Mouse (Mus musculus) brain, embryonic 18.5 days (tissue): ENCODE data around the gene Tmem121b.

Experiments used
- DNase-seq: peaks from one replicate; pipeline ENCODE4 v3.0.0-alpha.2; 2012; ENCODE audit warnings: low read depth, low spot score

Gene Tmem121b

DNA sequence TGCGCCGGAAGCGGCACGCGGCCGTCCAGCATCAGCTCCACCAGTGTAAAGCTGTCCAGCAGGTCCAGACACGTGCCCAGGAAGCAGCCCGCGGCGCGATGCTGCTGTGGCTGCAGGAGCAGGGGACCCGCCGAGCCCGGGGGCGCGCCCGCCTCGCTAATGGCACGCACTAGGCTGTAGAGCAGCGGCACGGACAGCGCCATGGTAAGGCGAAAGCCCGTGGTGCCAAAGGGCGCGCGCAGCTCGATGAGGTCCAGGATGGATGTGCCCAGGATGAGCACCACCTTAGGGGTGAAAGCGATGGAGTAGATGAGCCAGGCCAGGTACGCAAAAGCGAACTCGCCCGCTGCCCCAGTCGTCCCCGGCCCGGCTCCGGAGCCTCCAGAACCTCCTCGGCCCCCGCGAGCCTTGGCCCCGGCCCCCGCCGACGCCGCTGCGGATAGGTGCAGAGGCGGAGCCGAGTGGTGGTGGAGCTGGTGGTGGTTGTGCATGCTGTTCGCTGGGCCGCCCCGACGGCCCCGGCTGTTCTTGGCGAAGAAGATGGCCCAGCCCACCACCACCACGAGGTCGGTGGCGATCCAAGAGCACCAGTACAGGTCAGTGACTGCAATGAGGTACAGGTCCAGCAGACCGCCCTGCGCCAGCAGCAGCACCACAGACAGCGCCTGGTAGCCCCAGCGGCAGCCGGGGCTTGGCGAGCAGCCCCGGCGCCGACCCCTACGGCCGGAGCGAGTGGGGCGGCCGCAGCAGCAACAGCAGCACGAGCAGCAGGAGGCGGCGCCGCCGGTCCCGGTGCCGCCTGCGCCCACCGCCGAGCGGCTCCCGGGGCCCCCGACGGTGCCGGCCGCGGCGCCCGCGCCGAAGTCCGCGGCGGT, 871 bp downstream of the Tmem121b start:
- no peak for DNase-seq

DNA sequence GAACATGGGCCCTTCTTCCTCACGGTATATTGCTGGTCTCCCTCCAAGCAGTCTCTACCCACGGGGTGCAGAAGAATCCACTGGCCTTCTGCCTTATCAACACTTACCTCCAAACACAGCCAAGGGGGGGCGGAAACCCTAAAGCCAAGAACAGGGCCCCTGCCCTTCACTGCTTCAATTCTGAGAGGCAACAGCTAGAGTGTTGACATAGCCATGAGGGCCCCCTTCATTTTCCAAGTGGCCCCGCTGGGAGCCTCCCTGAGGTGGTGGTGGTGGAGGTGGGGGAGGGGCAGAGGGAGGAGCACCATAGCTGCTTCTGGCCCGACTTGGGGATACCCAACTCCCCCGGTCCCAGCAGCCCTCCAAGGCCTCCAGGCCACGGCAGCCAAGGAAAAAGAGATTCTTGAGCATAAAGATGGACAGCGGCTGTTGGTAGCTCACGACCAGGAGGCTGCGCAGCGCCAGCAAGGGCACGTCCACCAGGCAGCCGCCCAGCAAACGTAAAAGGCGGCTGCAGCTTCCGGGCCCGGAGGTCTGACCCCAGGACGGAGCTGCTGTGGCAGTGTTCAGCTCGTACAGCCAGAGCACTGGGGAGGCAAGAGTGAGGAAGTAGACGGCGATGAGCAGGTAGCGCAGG, 1.6 kb downstream of the Tmem121b start:
- no peak for DNase-seq

GRCm38 (mm10) chr6:120491064-120491463, 2.5 kb downstream of the Tmem121b start:
- no peak for DNase-seq

- no peak for DNase-seq
Measured at GRCm38 (mm10) chr6:120489461-120489860, 4.1 kb downstream of the Tmem121b start.

DNA sequence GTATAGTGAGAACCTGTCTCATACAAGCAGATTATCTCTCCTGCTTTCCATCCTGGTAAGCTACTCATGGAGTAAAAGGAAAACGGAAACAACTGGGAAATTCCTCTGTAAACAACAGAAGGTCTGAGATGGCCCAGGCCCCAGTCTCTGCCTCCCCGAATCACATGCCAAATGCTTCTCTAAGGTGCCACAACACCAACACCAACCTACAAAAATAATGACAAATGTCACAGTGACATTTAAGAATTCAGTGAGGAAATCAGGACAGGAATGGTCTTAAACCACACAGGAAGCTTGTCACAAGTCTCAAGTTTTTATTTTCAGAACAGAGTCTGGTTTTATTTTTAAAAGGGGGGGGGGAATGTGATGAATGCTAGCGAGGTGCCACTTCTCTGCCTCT, 5.0 kb downstream of the Tmem121b start:
- no peak for DNase-seq

GRCm38 (mm10) chr6:120486051-120486510, 7.5 kb downstream of the Tmem121b start:
- DNase-seq = no peak

DNA sequence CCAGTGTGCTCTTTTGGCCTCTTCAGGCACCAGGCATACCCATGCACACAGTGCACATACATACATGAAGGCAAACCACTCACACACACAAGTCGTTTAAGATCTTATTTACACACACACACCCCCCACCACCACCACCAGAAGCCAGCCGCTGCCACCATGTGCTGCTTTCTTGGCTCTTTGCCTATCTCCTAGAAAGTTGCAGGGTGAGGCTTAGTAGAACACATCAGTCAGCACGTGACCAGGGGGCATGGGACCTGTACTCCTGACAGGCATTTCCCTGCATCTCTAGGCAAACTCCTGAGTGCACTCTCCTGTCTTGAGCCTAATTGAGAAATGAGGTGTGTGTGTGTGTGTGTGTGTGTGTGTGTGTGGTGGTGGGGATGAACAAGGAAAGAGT, 8.6 kb downstream of the Tmem121b start:
- no peak for DNase-seq

GRCm38 (mm10) chr6:120483211-120483626, 10.4 kb downstream of the Tmem121b start:
- DNase-seq = no peak

GRCm38 (mm10) chr6:120482756-120483155, 10.9 kb downstream of the Tmem121b start:
- DNase-seq = no peak

- DNase-seq = no peak
Measured at GRCm38 (mm10) chr6:120482021-120482420, 11.6 kb downstream of the Tmem121b start.

DNA sequence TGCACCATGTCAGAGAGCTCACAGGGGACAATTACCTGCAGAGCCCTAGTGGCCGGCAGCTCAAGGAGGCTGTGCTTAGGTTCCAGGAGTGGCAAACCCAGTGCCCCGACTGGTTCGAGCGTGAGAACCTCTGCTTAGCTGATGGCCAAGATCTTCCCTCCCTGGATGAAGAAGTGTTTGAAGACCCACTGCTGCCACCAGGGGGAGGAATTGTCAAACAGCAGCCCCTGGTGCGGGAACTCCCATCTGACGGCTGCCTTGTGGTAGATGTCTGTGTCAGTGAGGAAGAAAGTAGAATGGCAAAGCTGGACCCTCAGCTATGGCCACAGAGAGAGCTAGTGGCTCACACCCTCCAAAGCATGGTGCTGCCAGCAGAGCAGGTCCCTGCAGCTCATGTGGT, 12.1 kb downstream of the Tmem121b start:
- DNase-seq = no peak

DNA sequence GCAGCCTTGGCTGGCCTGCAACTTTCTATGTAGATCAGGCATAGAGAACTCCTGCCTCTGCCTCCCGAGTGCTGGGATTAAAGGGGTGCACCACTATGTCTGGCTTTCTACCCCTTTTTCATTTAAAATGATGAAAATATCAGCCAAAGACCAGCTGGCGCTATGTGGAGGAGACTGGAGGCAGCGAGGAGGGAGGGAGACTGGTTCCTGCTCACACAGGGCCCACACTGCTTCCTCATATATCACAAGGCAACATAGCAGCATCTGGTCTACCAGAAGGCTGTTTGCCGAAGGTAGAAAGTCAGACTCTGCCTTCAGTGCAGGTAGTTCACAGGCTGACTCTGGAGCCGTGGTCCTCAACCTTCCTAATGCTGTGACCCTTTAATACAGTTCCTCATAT, 13.2 kb downstream of the Tmem121b start:
- no peak for DNase-seq

- DNase-seq = no peak
Measured at GRCm38 (mm10) chr6:120479302-120479701, 14.3 kb downstream of the Tmem121b start.

- no peak for DNase-seq
Measured at GRCm38 (mm10) chr6:120475288-120475687, 18.3 kb downstream of the Tmem121b start.

GRCm38 (mm10) chr6:120473427-120473826, 20.2 kb downstream of the Tmem121b start:
- DNase-seq = no peak

- no peak for DNase-seq
Measured at GRCm38 (mm10) chr6:120472455-120473140, 21.0 kb downstream of the Tmem121b start.

- DNase-seq = no peak
Measured at GRCm38 (mm10) chr6:120471991-120472441, 21.6 kb downstream of the Tmem121b start.

GRCm38 (mm10) chr6:120470666-120471065, 22.9 kb downstream of the Tmem121b start:
- no peak for DNase-seq

DNA sequence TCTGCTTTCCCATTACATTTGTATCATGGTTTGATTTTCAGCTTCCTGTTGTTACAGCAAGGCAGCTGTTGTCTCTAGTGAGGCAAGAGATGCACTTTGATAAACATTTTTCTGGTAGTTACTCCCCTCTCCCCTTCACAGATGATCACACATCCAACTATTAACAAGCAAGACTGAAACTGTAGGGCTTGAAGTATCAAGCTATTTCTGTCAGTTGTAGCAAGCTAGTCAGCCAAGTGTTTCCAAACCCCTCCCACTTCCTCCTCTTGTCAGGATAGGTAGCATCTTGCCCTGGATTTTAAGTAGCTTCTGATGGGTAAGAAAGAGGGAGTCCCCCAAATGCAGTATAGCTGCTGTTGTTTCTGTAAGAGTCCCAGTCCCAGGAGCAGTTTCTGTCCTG, 23.8 kb downstream of the Tmem121b start:
- no peak for DNase-seq

DNA sequence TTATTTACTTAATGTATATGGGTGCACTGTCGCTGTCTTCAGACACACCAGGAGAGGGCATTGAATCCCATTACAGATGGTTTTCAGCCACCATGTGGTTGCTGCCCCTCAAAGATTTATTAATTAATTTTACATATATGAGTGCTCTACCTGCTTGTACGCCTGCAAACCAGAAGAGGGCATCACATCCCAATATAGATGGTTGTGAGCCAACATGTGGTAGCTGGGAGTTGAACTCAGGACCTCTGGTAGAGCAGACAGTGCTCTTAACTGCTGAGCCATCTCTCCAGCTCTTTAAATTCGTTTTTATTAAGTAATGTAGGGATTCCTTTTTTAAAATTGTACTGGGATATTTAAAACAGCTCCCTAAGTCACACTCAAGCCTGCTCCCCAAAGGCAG, 24.3 kb downstream of the Tmem121b start:
- DNase-seq = no peak

DNA sequence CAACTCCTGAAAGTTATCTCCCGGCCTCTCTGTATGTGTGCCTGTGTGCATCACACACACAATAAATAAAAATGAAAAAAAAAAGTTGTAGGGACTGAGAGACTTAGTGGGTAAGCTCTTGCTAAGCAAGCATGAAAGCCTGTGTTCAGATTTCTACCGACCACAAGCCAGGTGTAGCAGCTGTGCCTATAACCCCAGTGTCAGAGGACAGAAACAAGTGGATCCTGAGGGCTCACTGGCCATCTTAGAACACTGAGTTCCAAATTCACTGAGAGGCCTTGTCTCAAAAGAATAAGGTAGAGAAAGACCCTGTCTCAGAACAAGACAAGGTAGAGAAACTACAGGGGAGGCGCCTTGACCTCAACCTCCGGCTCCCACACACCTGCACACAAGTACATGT, 25.3 kb downstream of the Tmem121b start:
- DNase-seq = no peak

DNA sequence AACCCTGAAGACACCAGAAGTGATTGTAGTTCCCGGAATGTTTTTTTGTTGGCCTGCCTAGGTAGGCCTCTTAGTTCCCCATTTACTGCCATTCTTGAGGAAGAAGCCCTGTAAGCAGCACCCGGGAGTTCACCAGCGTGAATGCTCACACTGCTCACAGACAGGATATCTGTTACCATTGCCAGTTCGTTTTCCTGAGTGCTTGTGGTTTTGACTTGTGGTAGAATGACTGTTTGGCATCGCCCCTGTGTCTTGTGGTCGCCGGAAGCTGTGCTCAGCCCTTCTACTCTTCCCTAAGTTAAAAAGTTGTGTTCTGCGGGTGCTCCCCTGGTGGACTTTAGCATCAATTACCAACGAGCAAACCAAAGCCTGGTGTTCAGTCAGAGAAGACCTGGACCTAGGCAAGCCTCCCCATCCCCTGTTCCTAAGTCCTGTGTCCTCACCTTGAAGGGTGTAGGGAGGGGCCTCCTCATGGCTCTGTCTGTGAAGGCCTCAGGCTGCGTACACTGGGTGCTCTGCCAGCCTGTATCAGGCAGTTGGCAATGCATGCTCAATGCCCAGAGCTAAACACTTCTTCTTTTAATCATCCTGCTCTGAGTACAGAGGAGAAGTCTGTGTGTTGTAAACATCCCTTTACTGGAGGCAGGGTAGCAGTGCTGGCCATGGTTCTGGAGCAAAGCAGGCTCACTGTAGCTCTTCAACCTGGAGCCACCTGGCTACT, 26.8 kb downstream of the Tmem121b start:
- no peak for DNase-seq
